Mouse (Mus musculus) C2C12 (cell line): Measurements from ENCODE around the gene Slk. TPM values are rescaled to one million over a fixed set of nuclear protein-coding genes. Genes with fewer than 3 reads are reported as not detected.

Source experiments
- H3K27me3 ChIP-seq: one replicate; pipeline ENCODE4 v1.6.1; 2011; ENCODE audit not compliant: control insufficient read depth, insufficient read depth, insufficient read length
- H3K36me3 ChIP-seq: one replicate; pipeline ENCODE4 v1.6.1; 2011; ENCODE audit not compliant: control insufficient read depth, insufficient read depth
- H3K4me3 ChIP-seq: one replicate; pipeline ENCODE4 v1.5.1; 2011; ENCODE audit warnings: mild to moderate bottlenecking, control low read depth; ENCODE audit not compliant: poor library complexity, insufficient read depth, severe bottlenecking
- H3K79me2 ChIP-seq: one replicate; pipeline ENCODE4 v1.6.1; 2011; ENCODE audit not compliant: control insufficient read depth, insufficient read depth
- H3K79me3 ChIP-seq: one replicate; pipeline ENCODE4 v1.6.1; 2011; ENCODE audit warnings: low read depth, control low read depth
- H3ac ChIP-seq: one replicate; pipeline ENCODE3; 2011; ENCODE audit warnings: low read depth; ENCODE audit not compliant: control insufficient read depth, insufficient read length
- CEBPB ChIP-seq: IDR thresholded peaks from one replicate; pipeline ENCODE4 v1.6.1; 2011; ENCODE audit warnings: low read depth, mild to moderate bottlenecking, control low read depth, moderate library complexity
- CTCF ChIP-seq: IDR thresholded peaks from one replicate; pipeline ENCODE4 v1.5.1; 2011; ENCODE audit not compliant: control insufficient read depth, insufficient read depth, insufficient read length
- FOSL1 ChIP-seq: IDR thresholded peaks from one replicate; pipeline ENCODE4 v1.8.0; 2011; ENCODE audit warnings: mild to moderate bottlenecking, low read length; ENCODE audit not compliant: poor library complexity, insufficient read depth, severe bottlenecking
- MAX ChIP-seq: IDR thresholded peaks from one replicate; pipeline ENCODE4 v1.6.1; 2011; ENCODE audit warnings: mild to moderate bottlenecking, control low read depth
- MYOD1 ChIP-seq: IDR thresholded peaks from one replicate; pipeline ENCODE4 v1.6.1; 2011; ENCODE audit warnings: low read depth; ENCODE audit not compliant: control insufficient read depth, insufficient read length
- MYOG ChIP-seq: IDR thresholded peaks from one replicate; pipeline ENCODE4 v1.6.1; 2011; ENCODE audit not compliant: control insufficient read depth, insufficient read length; ENCODE audit errors: extremely low read depth
- USF1 ChIP-seq: IDR thresholded peaks from one replicate; pipeline ENCODE4 v1.6.1; 2011; ENCODE audit warnings: low read depth, mild to moderate bottlenecking, control low read depth, moderate library complexity
- long read RNA-seq, 2 experiments: library from polyadenylated mRNA; unstranded; transcript quantifications; one replicate each; pipeline ENCODE4 v2.0.0; 2019 to 2020
- polyA plus RNA-seq: library from polyadenylated mRNA; unstranded; fragments of >200 nt; fragmentation: generic; extraction: Trizol; gene quantifications from one replicate; pipeline ENCODE4 v1.2.1, GENCODE M21; 2012; ENCODE audit warnings: missing spikeins

Slk gene
- polyA plus RNA-seq, result 10.7 TPM
- long read RNA-seq, experiment 1, partial matches to known transcripts, result 5 of 12 reads
- long read RNA-seq, experiment 1, other reads (novel, unspliced or antisense), result 7 of 12 reads
- long read RNA-seq, experiment 2, partial matches to known transcripts, result 5 of 8 reads
- long read RNA-seq, experiment 2, other reads (novel, unspliced or antisense), result 3 of 8 reads

DNA sequence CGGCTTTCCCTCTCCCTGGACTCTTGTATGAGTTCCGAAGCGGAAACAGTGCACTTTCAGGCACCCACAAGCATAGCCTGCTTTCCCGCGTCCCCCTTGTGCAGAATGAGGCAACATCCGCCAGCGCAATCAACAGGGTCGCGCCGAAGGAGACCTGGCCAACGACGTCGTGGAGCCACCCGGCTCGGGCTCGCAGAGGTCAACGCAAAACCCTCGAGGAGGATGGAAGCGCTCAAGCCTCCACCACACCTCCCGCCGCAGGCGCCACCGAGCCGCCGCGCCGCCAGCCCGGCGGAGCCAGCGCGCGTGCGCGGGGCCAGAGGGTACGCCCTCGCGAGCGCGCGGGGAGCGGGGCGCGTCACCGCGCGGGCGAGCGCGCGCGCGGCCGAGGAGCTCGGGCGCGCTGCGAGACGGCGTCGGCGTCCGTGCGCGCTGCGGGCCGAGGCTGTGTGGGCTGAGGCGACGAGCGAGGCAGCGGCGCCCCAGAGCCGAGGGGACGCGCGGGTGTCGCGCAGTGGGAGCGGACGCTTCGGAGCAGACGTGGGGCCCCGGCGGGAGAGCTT lies at the start of gene Slk:
Gene Slk, plus strand, starts transcription at position 454 of the 563 bp plus-strand sequence.
- peak within 1 kb of the TSS; percentile 92 for H3K4me3 ChIP-seq
- TF ChIP-seq MAX (peak; percentile 35), CEBPB (no peak)
- peaks cover 48% of the 10 kb centered on the region for H3K79me2 ChIP-seq
- peaks cover 41% of the 10 kb centered on the region for H3K79me3 ChIP-seq
- peak within 1 kb of the TSS; percentile 84 for H3ac ChIP-seq
- H3K36me3 ChIP-seq, result no peaks in the 10 kb centered on the region
- no peaks in the 10 kb centered on the region for H3K27me3 ChIP-seq

DNA sequence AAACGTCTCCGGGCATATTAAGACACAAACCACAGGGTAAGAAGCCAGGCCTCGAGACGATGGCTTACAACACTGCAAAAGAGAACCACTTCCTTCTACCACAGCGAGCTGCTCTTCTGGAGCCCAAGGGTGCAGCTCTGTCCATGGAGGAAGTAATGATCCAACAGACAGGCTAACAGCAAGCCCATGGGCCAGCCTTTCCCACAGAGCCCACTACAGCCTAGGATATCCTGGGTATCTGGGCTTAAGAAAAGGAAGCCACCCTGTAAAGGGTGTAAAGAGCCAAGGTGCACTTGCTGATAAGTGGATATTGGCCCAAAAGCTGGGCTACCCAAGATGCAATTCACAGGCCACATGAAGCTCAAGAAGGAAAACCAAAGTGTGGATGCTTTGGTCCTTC lies 48.2 kb upstream of the Slk start:
- peaks cover 63% of the 10 kb centered on the region for H3K36me3 ChIP-seq
- peaks cover 1% of the 10 kb centered on the region for H3K79me3 ChIP-seq
- H3K27me3 ChIP-seq, result no peaks in the 10 kb centered on the region
- peaks cover 17% of the 10 kb centered on the region for H3K79me2 ChIP-seq
- TF ChIP-seq FOSL1 (no peak), CTCF (no peak), MAX (no peak), MYOD1 (no peak), MYOG (no peak)
- no peak overlapping the region for H3K4me3 ChIP-seq
- no peak overlapping the region for H3ac ChIP-seq

DNA sequence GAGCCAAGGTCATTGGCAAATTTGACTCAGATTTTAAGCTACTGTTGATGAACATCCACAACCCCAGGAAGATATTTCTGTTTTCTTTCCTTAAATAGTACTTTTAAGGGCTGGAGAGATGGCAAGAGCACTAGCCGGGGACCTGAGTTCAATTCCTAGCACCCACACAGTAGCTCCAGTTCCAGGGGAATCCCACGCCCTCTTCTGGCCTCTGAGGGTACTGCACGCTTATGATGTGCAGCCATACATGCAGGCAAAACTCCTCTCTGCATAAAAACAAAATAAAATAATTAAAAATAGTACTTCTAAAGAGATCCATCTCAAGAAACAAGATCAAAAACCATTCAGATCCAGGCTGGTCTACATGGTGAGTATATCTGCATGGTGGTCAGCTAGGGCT lies 47.0 kb upstream of the Slk start:
- Histone ChIP-seq H3K79me3 (peaks cover 1% of the 10 kb centered on the region), H3K27me3 (no peaks in the 10 kb centered on the region), H3K4me3 (no peak overlapping the region), H3K79me2 (peaks cover 20% of the 10 kb centered on the region), H3K36me3 (peaks cover 63% of the 10 kb centered on the region), H3ac (no peak overlapping the region)
- TF ChIP-seq FOSL1 (no peak), CEBPB (no peak), MAX (no peak), USF1 (no peak), MYOG (no peak), CTCF (no peak), MYOD1 (no peak)

DNA sequence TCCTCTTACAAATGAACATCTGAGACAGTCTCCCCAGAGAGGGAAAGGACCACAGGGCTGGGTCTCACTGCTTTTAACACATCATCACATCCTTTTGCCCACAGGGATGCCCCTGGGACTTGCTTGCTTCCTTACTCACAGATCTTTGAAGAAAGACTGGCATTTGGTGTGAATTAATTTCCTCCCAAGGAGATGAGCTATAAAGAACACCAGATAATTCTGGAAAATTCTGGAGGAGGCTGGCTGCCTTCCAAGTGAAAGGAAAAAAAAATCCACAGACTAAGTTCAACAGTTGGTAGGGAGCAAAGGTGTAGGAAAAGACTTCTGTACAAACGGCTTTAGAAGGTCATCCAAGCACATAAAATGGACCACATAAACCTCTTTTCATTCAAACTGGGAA lies 45.3 kb upstream of the Slk start:
- TF ChIP-seq MYOD1, result no peak
- H3K79me2 ChIP-seq, result peaks cover 20% of the 10 kb centered on the region
- peaks cover 1% of the 10 kb centered on the region for H3K79me3 ChIP-seq
- H3K27me3 ChIP-seq, result no peaks in the 10 kb centered on the region
- peaks cover 47% of the 10 kb centered on the region for H3K36me3 ChIP-seq
- no peak overlapping the region for H3K4me3 ChIP-seq
- no peak overlapping the region for H3ac ChIP-seq

DNA sequence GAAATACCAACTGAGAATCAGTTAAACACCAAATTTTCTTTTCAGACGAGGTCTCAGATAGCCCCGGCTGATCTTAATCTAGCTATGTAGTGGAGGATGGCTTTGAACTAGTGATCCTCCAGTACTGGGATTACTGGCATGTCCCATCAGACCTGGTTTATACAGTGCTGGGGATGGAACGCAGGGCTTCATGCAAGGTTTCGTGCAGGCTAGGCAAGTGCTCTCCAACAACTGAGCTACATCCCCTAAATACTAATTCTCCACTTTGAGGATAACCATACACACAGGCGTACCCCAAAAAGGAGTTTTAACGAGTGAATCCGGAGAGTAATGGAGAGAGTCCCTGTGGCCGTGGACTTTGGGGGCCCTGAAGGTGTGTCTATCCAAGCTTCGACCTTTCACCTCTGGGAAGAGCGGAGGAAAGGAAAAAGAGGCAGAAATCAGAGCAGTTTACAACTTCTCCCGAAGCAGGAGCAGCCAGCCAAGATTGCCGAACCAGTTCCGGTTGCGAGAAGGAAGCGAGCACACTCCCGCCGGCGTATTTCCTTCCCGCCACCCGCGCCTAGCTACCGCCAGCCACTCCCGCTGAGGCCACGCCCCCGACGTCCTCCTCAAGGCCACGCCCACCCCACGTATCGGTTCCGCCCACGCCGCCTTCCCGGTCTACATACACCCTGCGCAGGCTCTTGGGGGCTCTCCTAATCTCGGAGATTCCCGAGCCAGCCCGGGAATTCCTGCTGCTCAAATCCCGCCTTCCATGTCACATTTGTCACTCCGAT lies 42.8 kb upstream of the Slk start:
- TF ChIP-seq CTCF, result no peak
- TF ChIP-seq CEBPB, result no peak
- peak; percentile 77 for TF ChIP-seq MAX
- no peak for TF ChIP-seq MYOG
- no peak for TF ChIP-seq MYOD1
- TF ChIP-seq USF1, result no peak
- no peaks in the 10 kb centered on the region for H3K27me3 ChIP-seq
- peak overlapping the region; percentile 68 for H3ac ChIP-seq
- peaks cover 1% of the 10 kb centered on the region for H3K79me3 ChIP-seq
- peak overlapping the region; percentile 47 for H3K4me3 ChIP-seq
- H3K36me3 ChIP-seq, result peaks cover 30% of the 10 kb centered on the region
- H3K79me2 ChIP-seq, result peaks cover 20% of the 10 kb centered on the region

DNA sequence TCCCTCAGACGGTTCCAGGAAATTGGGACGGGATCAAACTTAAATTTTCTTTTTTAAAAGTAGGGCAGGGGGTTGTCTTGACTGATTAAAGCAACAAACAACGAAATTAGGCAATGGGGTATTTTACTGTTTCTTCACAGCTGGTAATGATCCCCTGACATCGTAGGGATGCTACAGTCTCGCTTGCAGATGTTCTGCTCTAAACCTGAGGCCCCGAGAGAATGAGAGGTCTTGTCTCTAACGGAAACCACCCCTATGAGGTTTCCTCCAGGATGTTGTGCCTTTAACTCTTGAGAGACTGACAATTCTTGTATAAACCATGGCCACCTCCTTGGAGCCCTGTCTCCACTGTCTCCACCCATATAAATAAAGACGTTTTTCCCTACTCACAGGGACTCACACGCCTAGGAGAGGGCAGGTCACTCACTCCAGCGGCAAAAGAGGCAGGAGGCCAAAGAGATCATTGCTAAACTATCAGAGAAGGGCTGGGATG lies 42.1 kb upstream of the Slk start, which contains the start of gene Stn1:
Gene Stn1, minus strand, starts transcription at position 208 of the 493 bp plus-strand sequence.
- Histone ChIP-seq H3K4me3 (peak within 1 kb of the TSS; percentile 47), H3K27me3 (no peaks in the 10 kb centered on the region), H3K36me3 (peaks cover 24% of the 10 kb centered on the region), H3K79me2 (peaks cover 20% of the 10 kb centered on the region), H3ac (peak within 1 kb of the TSS; percentile 68), H3K79me3 (peaks cover 1% of the 10 kb centered on the region)
- TF ChIP-seq USF1 (no peak), CEBPB (no peak), MAX (no peak)
